Mouse (Mus musculus) intestine, embryonic 14.5 days (tissue): Measurements from ENCODE around the gene Ssc5d. TPM values are rescaled to one million over a fixed set of nuclear protein-coding genes. Genes with fewer than 3 reads are reported as not detected.

Experiments used
- ATAC-seq: fragments of 200-750 bp; cut with Nextera tagmentation; replicated peaks from 2 replicates; pipeline ENCODE4 v1.8.0; 2017; ENCODE audit warnings: low read depth, moderate number of reproducible peaks, moderate TSS enrichment, moderate library complexity; ENCODE audit not compliant: low FRiP score, low TSS enrichment
- DNase-seq: peaks from one replicate; pipeline ENCODE4 v3.0.0-alpha.2; 2018; ENCODE audit warnings: low spot score
- H3K27ac ChIP-seq: fragments of 300-500 bp; sonication (generic); 2 replicates; pipeline ENCODE4 v1.5.1; 2014; ENCODE audit warnings: low read depth, mild to moderate bottlenecking, control low read depth
- H3K27me3 ChIP-seq: fragments of 300-500 bp; sonication (generic); replicated peaks from 2 replicates; pipeline ENCODE4 v1.6.1; 2014; ENCODE audit warnings: low read length, control low read depth; ENCODE audit not compliant: control insufficient read depth, insufficient read depth
- H3K36me3 ChIP-seq: fragments of 300-500 bp; sonication (generic); 2 replicates; pipeline ENCODE4 v1.6.1; 2014; ENCODE audit warnings: low read length, control low read depth; ENCODE audit not compliant: control insufficient read depth, insufficient read depth
- H3K4me1 ChIP-seq: fragments of 300-500 bp; sonication (generic); replicated peaks from 2 replicates; pipeline ENCODE4 v1.6.1; 2014; ENCODE audit warnings: low read length, control low read depth, mixed read lengths; ENCODE audit not compliant: control insufficient read depth, insufficient read depth
- H3K4me2 ChIP-seq: fragments of 300-500 bp; sonication (generic); 2 replicates; pipeline ENCODE4 v1.6.1; 2014; ENCODE audit warnings: low read length
- H3K4me3 ChIP-seq: fragments of 300-500 bp; sonication (generic); 2 replicates; pipeline ENCODE4 v1.5.1; 2014; ENCODE audit warnings: low read depth, low read length, control low read depth, mixed read lengths
- H3K9ac ChIP-seq: fragments of 300-500 bp; sonication (generic); 2 replicates; pipeline ENCODE4 v1.6.1; 2014; ENCODE audit warnings: mild to moderate bottlenecking, low read length
- H3K9me3 ChIP-seq: fragments of 300-500 bp; sonication (generic); 2 replicates; pipeline ENCODE4 v1.6.1; 2016; ENCODE audit warnings: low read length, control low read depth; ENCODE audit not compliant: control insufficient read depth
- WGBS: fragments of 180-500 bp; shearing (Covaris S2); extraction: QIAGEN DNeasy Blood & Tissue Kit; methylation state at CpG from one replicate; pipeline ENCODE4 v1.1.7; 2014; 5-methylcytosine and 5-hydroxymethylcytosine counted together
- polyA plus RNA-seq: library from polyadenylated mRNA; unstranded; fragments of >200 nt; fragmentation: Nextera tagmentation; extraction: Ambion mirVana; gene quantifications from 2 replicates; pipeline ENCODE4 v1.2.1, GENCODE M21; 2014

The Ssc5d gene
- polyA plus RNA-seq, 1 experiment from 2014 or later: 3.7 TPM

- 77% methylated on average over 12 of the region's 12 CpGs for WGBS
- Histone ChIP-seq H3K4me2 (no peak overlapping the region), H3K9me3 (0 out of 2 replicates have a peak, but pooled peaks cover 4% of the 10 kb centered on the region), H3K27ac (no peak overlapping the region), H3K4me1 (no peaks in the 10 kb centered on the region), H3K9ac (no peak overlapping the region), H3K4me3 (no peak overlapping the region), H3K36me3 (no peaks in the 10 kb centered on the region), H3K27me3 (no peaks in the 10 kb centered on the region)
- DNase-seq (no peak), ATAC-seq (no peak)
These were observed 7.5 kb downstream of the Ssc5d start for GRCm38 (mm10) chr7:4933103-4933502.

- no peak for ATAC-seq
- no peaks in the 10 kb centered on the region for H3K4me1 ChIP-seq
- no peak for DNase-seq
- H3K27me3 ChIP-seq: no peaks in the 10 kb centered on the region
- 78% methylated on average over 4 of the region's 4 CpGs for WGBS
- H3K36me3 ChIP-seq: no peaks in the 10 kb centered on the region
- H3K4me2 ChIP-seq: no peak overlapping the region
- H3K4me3 ChIP-seq: no peak overlapping the region
- no peak overlapping the region for H3K27ac ChIP-seq
- no peak overlapping the region for H3K9ac ChIP-seq
- 0 out of 2 replicates have a peak, but pooled peaks cover 4% of the 10 kb centered on the region for H3K9me3 ChIP-seq
These were observed 8.8 kb downstream of the Ssc5d start for GRCm38 (mm10) chr7:4934160-4934914.

DNA sequence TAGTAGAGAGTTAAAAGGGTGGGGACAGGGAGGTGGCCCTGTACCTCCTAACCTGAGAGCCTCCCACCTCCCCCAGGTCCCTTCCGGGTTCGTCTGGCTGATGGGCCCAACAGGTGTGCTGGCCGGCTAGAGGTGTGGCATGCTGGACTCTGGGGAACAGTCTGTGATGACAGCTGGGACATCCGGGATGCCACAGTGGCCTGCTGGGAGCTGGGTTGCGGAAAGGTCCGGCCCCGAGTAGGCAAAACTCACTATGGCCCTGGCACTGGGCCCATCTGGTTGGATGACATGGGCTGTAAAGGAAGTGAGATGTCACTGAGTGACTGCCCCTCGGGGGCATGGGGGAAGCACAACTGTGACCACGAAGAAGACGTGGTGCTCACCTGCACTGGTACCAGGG, 11.2 kb downstream of the Ssc5d start:
- H3K4me2 ChIP-seq: no peak overlapping the region
- no peaks in the 10 kb centered on the region for H3K27me3 ChIP-seq
- DNase-seq (no peak), ATAC-seq (no peak)
- H3K27ac ChIP-seq: no peak overlapping the region
- no peak overlapping the region for H3K9ac ChIP-seq
- 0 out of 2 replicates have a peak, but pooled peaks cover 4% of the 10 kb centered on the region for H3K9me3 ChIP-seq
- no peak overlapping the region for H3K4me3 ChIP-seq
- no peaks in the 10 kb centered on the region for H3K36me3 ChIP-seq
- no peaks in the 10 kb centered on the region for H3K4me1 ChIP-seq
- 81% methylated on average over 10 of the region's 10 CpGs for WGBS

GRCm38 (mm10) chr7:4937392-4937791, 11.8 kb downstream of the Ssc5d start:
- H3K9me3 ChIP-seq: 0 out of 2 replicates have a peak, but pooled peaks cover 4% of the 10 kb centered on the region
- WGBS: 81% methylated on average over 10 of the region's 11 CpGs

GRCm38 (mm10) chr7:4938456-4938855, 12.9 kb downstream of the Ssc5d start:
- no peak for ATAC-seq
- no peaks in the 10 kb centered on the region for H3K36me3 ChIP-seq
- no peak overlapping the region for H3K4me2 ChIP-seq
- DNase-seq: peak; percentile 76
- H3K9ac ChIP-seq: no peak overlapping the region
- 0 out of 2 replicates have a peak, but pooled peaks cover 4% of the 10 kb centered on the region for H3K9me3 ChIP-seq
- no peak overlapping the region for H3K4me3 ChIP-seq
- no peak overlapping the region for H3K27ac ChIP-seq
- H3K27me3 ChIP-seq: no peaks in the 10 kb centered on the region
- WGBS: 40% methylated on average over 2 of the region's 2 CpGs
- H3K4me1 ChIP-seq: 0 out of 2 replicates have a peak, but pooled peaks cover 1% of the 10 kb centered on the region

More at GRCm38 (mm10) chr7:4937392-4937791, 11.8 kb downstream of the Ssc5d start:
- H3K9ac ChIP-seq: no peak overlapping the region
- H3K27ac ChIP-seq: no peak overlapping the region
- H3K36me3 ChIP-seq: no peaks in the 10 kb centered on the region
- DNase-seq (no peak), ATAC-seq (no peak)
- no peaks in the 10 kb centered on the region for H3K27me3 ChIP-seq
- no peak overlapping the region for H3K4me2 ChIP-seq
- H3K4me1 ChIP-seq: no peaks in the 10 kb centered on the region
- no peak overlapping the region for H3K4me3 ChIP-seq

GRCm38 (mm10) chr7:4940068-4940479, 14.5 kb downstream of the Ssc5d start:
- Histone ChIP-seq H3K4me3 (no peak overlapping the region), H3K36me3 (no peaks in the 10 kb centered on the region), H3K4me2 (no peak overlapping the region), H3K27ac (no peak overlapping the region), H3K9me3 (no peaks in the 10 kb centered on the region), H3K9ac (no peak overlapping the region), H3K4me1 (0 out of 2 replicates have a peak, but pooled peaks cover 3% of the 10 kb centered on the region), H3K27me3 (no peaks in the 10 kb centered on the region)
- 14% methylated on average over 9 of the region's 9 CpGs for WGBS
- ATAC-seq (peak; percentile 68), DNase-seq (peak; percentile 93)

DNA sequence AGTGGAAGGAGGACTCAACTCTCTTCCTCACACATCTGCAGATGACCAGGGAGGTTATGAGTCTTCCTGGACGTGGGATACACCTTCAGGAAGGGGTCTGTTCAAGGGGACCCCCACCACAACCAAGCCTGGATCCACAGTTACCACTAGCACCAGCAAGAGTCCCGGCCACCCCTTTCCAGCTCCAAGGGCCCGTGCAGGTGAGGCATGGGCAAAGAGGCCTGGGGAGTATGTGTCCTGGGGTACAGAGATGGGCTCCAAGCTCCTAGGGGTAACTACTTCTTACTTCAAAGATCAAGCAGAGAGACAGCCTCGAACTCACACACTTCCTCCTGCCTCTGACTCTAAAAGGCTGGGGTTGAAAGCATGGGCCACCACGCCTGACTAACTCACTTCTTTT, 17.1 kb downstream of the Ssc5d start:
- Histone ChIP-seq H3K4me1 (0 out of 2 replicates have a peak, but pooled peaks cover 3% of the 10 kb centered on the region), H3K27me3 (no peaks in the 10 kb centered on the region), H3K9ac (no peak overlapping the region), H3K9me3 (no peaks in the 10 kb centered on the region), H3K36me3 (no peaks in the 10 kb centered on the region), H3K4me3 (no peak overlapping the region), H3K4me2 (no peak overlapping the region), H3K27ac (no peak overlapping the region)
- ATAC-seq (no peak), DNase-seq (no peak)
- WGBS: 56% methylated on average over 5 of the region's 5 CpGs

- 14% methylated on average over 15 of the region's 15 CpGs for WGBS
- Histone ChIP-seq H3K27ac (no peak overlapping the region), H3K9me3 (no peaks in the 10 kb centered on the region), H3K36me3 (no peaks in the 10 kb centered on the region), H3K4me1 (0 out of 2 replicates have a peak, but pooled peaks cover 3% of the 10 kb centered on the region), H3K4me2 (peak overlapping the region; percentile 53), H3K9ac (no peak overlapping the region), H3K4me3 (peak overlapping the region; percentile 29), H3K27me3 (no peaks in the 10 kb centered on the region)
- DNase-seq (peak; percentile 97), ATAC-seq (peak; percentile 72)
These were observed 17.7 kb downstream of the Ssc5d start for GRCm38 (mm10) chr7:4943223-4943815.
